Mouse (Mus musculus): Measurements from ENCODE around the gene Gm10271.

The Gm10271 gene

DNA sequence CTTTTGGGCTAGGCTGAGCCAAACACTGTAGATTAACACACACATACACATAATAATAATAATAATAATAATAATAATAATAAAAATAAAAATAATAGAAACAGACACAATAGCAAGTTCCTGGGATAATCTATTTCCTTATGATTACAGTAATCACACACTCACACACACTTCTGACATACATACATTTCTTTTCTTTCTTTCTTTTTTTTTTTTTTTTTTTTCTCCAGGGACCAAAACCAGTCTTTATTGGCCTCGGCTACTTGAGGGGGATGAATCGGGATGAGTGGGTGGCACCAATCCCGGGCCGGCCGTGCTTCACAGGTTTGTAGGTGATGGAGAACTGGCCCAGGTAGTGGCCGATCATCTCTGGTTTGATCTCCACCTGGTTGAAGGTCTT, at the start of gene Gm10271:
TSS of gene Gm10271 (minus strand) at position 101 of the 400 bp plus-strand sequence.
- no peak for DNase-seq

DNA sequence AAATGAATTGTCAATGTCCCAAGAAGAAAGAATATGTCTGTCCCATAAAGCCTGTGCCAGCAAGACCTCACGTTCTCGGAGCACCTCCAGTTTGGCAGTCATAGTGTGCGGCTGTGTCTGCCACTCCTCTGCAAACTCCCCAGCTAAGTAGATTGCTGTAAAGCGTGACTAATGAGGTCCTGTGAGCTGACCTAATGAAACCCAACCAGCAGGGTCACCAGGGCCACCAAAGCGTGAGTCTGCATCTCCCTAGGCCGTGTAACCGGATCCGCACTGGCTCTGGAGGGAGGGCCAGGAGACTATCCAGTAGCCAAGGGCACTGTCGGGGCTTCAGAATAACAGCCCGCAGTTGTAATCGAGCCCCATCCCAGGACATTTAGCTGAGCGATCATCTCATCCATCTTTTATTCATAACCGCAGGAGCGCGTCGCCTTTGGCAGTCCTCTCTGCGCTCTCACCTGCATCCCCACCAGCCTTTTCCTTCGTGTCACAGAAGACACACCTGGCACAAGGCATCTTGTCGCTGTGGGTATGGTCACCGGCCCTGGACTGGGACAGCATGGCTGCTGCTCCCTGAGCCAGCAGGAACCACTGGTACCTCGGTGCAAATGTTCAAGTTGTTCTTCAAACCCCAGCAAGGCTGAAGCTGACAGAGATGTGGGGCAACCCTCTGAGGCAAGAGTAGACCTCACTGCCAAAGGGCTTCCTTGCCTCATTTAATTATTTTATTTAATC, 48.8 kb upstream of the Gm10271 start:
- DNase-seq, result no peak

DNA sequence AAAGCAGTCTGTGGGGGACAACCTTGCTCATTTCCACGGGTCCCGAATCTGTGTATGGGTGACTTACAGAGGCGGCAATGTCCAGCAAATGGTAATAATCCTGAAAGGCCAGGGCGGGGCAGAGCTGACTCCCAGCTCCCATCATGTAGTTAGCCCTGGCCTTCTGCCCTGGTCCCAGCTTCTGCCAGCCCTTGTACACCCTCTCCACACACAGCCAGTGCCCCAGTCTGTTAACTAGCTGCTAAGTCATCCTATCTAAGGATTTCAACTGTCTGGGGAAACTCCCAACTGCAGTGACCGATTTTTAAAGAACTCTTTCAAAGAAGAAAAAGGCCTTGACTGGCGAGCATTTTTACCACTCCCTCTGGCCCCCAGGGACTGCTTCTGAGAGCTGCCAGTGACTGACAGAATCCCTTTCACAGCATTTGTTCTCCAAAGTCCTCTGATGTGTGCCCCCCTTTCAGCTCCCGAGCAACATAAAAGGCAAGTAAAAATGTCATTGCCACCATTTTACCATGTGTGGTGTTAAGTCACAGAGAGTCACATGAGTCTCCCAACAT, 46.0 kb upstream of the Gm10271 start:
- peak; percentile 13 for DNase-seq

DNA sequence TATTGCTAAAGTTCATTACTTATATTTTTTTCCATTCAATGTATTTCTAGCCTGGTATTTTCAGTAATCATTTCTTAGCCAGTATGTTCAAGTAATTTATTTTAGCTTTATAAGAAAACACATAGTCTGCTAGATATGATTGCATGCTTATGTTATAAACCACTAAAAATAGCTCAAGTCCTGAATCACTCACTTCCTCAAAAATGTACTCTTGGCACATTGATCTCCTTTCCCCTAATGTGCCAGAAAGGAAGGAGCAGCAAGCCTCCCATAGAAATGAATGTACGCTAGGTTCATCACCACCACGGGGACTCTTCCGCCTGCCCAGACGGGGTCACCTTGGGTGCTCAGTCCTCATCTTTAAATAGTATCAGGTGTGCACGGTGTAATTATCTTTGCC, 42.2 kb upstream of the Gm10271 start:
- no peak for DNase-seq

DNA sequence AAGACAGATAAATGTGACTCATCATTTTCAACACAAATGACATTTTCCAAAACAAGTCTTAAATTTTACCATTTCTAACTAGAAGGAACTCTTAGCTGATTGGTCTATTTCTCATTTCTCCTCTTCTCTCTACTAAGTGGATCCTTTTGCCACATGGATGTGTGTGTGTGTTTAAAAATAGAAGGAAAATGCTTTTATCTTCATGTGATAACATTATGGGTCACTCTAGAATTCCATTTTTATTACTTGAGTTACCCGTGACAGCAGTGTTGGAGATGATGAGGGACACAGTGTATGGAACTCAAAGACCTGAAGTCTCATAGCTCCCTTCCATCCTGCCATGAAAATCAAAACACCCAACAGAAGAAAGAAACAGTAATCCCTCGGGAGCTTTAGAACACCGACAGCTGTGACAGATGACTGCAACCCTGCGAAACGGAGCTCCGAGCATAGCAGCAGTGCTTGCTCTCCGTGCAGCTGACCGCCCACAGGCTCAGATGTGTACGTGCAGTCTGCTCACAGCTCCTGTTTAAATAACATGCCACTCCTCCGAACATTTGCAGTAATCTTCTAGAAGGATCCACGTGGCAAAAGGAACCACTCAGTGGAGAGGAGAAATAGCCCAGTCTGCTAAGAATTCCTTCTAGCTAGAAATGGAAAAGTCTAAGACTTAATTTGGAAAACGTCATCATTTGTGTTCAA, 41.4 kb upstream of the Gm10271 start:
- no peak for DNase-seq

DNA sequence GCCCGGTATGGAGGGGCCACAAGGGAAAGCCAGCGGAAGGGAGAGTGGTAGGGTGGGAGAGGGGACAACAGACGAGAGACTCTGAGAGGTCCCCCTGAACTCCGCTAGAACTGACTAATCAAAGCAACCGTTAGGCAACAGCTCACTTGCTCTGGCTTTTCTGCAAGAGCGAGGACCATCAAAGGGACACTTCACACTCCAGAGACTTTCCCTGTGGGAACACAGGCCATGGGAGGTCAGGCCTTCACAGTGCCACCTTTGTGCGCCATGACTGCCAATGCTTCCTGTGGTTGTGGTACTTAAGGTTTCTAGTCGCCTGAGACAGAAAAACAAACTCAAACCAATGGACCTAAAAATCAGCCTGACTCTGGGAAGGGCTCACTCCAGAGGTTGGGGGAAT, 38.6 kb upstream of the Gm10271 start:
- DNase-seq, result no peak

DNA sequence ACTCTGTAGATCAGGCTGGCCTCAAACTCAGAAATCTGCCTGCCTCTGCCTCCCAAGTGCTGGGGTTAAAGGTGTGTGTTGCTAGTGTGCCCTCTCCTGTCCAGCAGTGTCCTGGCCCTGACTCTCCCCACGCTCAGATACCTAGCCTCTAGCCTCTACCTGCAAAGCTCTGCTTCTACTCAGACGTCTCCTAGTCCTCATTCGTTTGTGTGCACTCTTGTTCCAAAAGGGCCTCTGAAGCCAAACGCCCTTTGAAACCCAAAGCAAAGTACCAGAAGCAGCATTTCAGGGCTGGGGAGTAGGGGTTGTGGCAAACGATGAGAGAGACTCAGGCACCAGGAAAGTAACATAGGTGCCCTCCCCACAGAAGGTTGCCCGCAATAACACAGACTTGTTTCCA, 37.3 kb upstream of the Gm10271 start:
- no peak for DNase-seq

DNA sequence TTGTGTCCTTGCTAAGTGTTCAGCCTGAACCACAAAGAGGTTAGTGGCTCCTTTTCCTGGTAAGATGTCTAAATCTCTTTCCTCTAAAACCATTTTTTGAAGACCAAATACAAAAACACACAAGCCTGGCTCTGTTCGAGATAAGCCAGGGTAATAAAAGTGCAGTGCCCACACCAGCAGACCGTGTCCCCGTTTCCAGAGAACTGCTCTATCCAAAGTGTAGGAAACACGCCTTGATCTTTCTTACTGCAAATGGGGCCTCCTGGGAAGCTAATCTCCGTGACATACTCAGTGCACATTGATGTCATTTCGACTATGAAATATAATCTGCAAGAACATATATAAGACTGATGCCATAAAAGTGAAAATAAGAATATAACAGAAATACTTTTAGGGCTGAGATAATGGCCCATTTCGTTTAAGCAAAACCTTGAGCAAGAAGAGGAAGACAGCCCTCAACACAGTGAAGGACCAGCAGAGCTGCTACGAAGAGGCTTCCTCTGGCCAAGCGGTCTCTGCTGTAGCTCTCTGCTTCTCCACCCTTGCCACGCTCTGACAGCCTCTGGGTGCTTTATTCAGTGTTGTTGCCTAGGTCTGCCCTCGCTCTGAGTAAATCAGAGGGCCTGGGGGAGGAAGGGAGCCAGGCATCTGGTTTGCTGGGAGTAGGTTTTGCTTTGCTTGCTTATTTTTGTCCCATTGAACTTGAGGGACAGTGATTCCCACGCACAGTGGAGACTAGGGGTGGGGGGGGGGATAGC, 33.5 kb upstream of the Gm10271 start:
- DNase-seq, result no peak

DNA sequence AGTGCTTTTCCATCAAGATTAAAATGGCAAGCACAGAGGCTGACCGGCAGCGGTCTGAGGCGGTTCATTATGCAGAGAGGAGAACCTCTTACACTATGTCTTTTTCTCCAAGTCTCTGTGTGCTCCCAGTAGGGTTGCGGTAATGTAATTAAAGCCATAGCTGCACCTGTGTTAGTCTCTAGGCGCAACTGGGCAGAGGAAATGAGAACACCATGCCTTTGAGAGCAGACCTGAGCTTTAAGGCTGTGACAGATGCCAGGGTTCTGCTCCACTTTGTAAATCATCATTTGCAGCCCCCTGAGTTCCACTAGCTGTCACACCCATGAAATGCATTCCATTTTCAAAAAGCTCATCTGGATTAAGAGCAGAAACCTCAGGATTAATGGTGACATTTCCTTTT, 32.3 kb upstream of the Gm10271 start:
- DNase-seq, result no peak

DNA sequence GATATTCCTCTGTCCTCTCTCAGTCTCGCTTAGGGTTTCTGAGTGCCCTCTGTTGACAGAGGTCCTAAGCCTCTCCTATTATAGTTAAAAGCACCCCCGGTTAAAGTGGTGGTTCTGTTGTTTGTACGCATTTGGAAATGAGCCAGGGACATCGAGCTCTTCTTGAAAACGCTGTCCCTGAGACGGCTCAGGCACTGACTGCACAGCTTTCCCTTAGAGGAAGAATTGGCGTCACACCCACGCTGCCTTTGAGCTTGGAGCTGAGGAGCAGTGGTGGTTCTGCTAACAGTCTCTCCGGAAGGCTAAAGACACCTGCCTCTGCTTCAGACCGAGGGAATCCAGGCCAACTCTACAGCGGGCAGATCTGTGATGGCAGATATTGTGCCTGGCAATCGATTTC, 28.6 kb upstream of the Gm10271 start:
- no peak for DNase-seq

DNA sequence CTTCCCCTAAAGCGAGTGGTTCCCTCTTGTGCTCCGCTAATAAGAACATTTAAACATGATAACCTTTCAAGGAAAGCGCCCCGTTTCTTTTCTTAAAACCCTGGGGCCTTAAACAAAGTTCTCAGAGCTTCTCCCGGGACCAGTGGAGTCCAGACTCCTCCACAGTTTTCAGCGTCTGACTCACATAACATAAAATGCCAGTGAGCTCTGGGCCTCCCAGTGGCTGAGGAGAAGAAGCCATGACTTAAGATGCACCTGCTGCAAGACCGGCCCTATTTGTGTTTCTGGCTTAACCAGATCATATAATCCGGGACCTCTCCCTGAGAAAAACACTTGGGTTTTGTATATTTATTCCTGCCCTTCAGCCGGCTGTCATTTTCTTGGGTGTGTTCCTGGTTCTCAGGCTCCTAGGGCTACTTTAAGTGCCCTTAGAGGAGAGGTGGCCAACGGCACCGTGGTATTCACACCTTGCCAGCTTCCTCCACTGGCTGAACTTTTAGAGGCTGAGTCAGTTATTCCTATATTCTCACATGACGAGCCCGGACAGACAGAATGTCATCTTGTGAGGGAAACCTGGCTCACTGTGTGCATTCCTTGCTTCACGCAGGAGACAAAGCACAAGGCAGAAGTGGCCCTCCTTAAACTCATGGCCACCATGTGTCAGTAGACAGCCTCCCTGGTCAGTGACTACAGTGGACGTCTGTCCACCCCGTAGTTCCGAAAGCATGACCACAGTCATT, 26.5 kb upstream of the Gm10271 start:
- no peak for DNase-seq

DNA sequence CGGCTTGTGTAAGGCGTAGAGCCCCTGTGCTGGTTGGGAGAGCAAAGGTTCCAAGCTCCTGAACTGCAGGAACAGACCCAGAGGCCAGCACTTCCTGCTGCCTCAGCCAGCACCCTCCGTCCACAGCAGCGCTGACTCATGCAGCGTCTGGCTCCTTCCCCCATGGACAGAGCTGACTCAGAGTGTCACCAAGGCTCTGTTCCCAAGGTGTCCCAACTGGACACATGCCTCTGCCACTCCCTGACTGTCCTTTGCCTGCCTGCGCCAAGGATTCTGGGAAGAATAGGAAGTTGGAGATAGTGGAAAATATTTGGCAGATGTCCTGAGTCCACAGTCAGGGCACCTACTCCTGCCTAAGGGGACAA, 23.8 kb upstream of the Gm10271 start:
- no peak for DNase-seq

DNA sequence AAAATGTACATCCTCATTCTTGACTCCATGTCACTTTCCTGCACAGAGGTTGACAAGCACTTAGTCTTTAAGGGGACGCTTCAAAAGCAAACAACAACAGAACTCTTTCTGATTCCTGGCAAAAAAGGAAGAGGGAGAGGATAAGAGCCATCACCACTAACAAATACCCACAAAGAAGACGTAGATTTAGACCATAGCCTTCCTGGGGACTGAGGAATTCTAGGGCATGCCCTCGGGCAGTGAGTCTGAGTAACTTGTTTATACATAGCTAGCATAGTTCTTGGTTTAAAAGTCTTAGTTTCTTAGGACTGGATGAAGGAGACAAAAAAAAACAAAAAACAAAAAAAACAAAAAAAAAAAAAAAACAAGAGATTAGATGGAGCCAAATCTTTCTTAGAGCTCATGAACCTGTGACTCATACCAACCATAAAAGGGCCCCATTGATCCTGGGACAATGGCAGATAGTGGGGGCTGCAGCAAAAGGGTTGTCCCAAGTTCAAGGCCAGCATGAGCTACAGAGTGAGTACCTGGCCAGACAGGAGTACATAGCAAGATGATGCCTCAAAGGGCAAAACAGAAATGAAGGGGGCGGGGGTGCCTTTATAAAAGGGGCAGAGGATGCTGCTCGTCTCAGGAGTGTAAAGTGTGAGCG, 23.3 kb upstream of the Gm10271 start:
- DNase-seq, result no peak

DNA sequence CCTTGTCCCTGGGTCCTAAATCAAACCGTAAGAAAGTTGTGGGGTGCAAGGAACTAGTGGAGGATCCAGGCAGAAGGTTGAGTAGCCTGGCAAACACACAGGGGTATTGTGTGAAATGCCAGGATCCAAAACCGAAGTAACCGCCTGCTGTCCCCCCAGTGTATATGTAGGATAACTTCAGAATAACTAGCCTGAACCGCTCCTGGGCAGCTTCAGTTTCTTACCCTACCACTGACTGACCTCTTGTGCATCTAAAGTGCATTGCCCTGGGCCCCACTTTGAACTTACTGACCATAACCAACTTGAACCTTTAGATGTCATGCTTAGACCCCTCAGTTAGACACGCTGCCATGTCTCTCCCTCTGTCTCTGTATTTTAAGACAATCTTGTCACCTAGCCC, 22.8 kb upstream of the Gm10271 start:
- no peak for DNase-seq

DNA sequence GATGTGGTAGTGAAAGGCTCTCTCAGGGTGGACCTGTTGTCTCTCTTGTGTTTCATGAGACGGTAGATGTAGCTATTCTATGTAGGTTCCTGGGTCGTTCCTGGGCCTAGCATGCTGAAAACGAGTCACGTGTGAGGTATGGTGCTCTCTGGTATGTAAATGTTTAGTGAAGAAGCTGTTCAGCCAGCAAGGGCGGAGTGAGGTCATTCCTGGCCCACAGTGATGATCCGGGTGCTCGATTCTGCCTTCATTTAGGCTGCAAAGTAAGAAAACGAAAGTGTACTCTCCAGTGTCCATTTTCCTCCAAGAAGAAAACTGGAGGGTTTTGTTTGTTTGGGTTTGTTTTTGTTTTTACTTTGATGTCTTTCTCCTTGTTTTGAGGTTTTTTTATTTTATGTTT, 21.6 kb upstream of the Gm10271 start:
- no peak for DNase-seq

DNA sequence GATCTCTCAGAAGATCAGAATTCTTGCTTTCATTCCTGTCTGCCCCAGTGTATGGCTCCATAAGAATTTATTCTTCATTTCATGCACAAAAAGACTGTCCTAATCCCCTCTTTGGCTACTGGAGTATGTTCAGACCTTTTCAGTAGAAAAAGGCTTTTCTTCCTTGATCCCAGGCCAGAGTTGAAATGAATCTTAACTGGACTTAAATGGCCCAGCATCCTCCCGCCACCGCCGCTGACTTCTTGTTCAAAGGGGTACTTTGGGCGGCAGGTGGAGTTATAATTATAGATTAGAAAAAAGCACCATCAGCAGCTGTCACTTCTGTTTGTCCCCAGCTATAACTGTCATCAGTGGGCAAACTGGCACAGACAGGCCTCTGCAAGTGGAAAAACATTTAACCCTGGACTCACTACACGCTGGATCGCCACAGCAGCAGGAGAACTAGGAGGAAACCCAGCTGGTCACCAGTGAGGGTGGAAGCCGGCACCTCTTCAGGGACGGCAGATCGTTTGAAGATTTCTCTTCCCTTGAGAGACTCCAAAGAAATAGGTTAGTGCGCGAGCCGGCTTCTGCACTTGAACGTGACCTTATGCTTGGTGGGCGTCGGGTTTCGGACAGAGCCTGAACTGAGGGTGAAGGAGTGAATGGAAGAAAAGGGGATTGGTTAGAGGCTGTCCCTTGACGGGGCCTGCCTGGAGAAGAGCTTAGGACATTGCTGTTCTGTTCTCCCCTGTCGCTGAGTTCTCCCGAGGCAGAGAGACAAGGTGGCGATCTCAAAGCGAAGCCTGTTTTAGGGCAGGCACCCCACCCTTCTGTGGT, 14.1 kb upstream of the Gm10271 start, which contains the start of gene Best3:
TSS of gene Best3 (plus strand) at position 51 of the 819 bp plus-strand sequence.
- no peak for DNase-seq

DNA sequence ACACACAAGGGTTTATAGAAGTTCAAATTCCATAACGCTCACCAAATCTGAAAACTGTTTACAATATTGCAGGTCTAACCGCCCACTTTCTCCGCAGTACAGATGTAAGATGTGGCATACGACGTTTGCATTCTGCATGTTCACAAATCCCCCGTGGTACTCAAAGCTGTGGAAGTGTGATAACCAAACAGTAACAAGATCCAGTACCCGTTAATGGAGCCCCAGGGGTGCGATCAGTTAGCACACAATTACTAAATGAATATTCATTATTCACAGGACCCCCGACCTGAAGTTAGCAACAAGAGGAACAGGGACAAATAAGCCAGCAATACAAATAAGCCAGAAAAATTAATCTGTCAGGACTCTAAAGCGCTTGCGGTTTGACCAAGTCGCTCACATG, 12.4 kb upstream of the Gm10271 start:
- DNase-seq, result no peak

DNA sequence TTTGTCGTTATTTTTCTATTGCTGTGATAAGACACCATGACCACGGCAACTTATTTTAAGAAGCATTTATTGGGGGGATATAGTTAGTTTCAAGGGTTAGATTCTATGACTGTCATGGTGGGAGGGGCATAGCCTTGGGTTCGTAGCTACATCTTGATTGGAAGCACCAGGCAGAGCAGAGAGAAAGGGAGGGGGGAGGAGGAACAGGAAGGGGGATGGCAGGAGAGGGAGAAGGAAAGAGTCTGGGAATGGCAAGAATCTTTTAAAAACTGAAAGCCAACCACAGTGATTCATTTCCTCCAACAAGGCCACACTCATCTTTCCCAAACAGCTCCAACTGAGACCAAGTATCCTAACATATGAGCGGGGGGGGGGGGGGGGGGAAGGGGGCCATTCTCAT, 10.1 kb upstream of the Gm10271 start:
- DNase-seq, result no peak

DNA sequence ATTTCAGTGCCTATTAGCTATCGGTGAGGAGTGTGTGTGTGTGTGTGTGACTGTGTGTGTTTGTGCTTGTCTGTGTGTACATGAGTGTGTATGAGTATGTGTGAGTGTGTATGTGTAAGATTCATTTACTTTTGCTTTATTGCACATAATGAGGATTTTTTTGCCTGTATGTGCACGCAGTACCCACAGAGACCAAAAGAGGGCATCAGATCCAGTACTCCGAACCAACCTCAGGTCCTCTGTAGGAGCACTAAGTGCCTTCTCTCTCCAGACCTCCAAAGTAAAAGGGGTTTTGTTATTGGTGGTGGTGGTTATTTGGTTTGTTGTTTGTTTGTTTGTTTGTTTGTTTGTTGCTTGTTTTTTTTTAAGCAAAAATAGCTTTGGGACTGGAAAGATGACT, 8.5 kb upstream of the Gm10271 start:
- peak; percentile 25 for DNase-seq

DNA sequence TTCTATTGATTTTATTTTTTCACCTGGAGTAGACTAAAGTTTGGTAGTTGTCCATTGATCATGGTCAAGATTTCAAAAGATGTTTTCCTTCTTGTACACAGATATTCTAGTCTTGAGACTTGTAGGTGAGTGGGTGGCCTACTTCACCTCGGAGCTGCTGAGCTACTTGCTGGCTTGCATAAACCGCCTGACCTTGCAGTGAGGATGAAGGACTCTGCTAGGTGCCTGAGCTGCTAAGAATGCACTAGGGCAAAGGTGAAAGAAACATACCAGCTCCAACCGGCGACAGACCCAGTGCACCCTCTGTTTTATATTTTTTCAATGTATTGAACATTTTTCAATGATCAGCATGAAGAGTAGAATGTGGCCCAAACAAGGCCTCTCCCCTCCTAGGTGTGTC, 7.9 kb upstream of the Gm10271 start:
- no peak for DNase-seq

DNA sequence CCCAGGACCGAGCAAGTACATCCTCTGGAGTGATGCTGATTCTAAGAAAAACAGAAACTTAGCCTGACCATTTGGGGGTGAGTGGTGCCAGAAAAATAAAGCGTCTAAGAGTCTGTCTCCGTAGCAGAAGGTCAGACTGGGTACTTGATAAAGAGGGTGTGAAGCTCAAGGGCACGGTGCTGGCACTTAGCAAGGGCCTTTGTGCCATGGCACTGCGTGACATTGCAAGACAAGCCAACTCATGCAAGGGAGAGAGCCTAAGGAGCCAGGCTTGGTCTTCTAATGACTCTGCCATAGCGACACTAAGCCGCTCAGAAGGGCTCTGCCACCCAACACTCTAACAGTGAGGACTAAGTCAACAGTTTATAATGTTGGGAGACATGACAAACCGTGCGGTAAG, 6.4 kb upstream of the Gm10271 start:
- DNase-seq, result no peak

DNA sequence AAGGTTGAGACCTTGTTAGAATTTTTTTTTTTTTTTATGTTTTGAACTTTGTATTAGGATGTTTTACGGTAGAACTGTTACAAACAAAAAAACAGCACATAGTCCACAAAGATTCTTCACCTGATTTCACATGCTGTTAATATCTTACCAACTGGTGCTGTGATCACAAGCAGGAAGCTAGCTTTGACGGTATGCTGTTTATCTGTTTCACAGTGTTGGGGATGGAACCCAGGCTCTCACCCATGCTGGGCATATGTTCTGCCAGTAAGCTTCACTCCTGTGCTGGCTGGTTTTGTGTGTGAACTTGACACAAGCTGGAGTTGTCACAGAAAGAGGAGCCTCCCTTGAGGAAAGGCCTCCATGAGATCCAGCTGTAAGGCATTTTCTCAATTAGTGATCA, 5.4 kb upstream of the Gm10271 start:
- DNase-seq, result no peak
